Mouse (Mus musculus) bone marrow macrophage, adult 2 months (primary cell): ENCODE results near the gene Cmas.

Source experiments
- CTCF ChIP-seq: IDR thresholded peaks from 2 replicates; pipeline ENCODE4 v1.5.1; 2012; ENCODE audit warnings: low read depth, mild to moderate bottlenecking, low read length, moderate library complexity
- POLR2A ChIP-seq: IDR thresholded peaks from 2 replicates; pipeline ENCODE4 v1.6.1; 2012; ENCODE audit warnings: mild to moderate bottlenecking, low read depth, low read length, borderline replicate concordance

DNA sequence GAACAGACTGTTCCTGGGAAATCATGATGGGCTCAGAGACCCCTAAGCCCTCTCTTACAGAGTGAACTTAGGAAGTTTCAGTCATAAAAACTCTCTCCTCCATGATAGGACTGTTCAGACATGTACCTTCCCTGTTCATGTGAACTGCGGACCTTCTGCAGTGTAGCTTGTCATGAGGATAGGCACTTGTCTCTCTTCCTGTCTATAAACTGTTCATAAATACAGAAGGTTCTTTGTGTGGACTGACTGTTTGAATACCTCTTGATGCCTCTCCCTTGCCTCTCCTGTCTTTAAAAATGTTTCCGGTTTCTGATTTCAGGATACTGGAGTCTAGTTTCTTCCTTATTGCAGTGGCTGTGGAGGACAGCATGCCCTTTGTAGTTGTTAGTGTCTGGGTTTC, 3.1 kb downstream of the Cmas start:
- TF ChIP-seq POLR2A, result no peak
- TF ChIP-seq CTCF, result no peak
